Mouse (Mus musculus) bone marrow, adult 2 months (tissue): ENCODE data around the gene Bmpr1a. TPM values are rescaled to one million over a fixed set of nuclear protein-coding genes. Genes with fewer than 3 reads are reported as not detected.

Source experiments
- H3K27ac ChIP-seq: fragments of 200-500 bp; 2 replicates; pipeline ENCODE4 v1.5.1; 2012; ENCODE audit warnings: low read depth, mild to moderate bottlenecking, control low read depth, inconsistent platforms, low read length; ENCODE audit not compliant: control insufficient read depth, poor library complexity, insufficient read depth
- H3K4me1 ChIP-seq: fragments of 200-500 bp; 2 replicates; pipeline ENCODE4 v1.6.1; 2011; ENCODE audit warnings: low read length; ENCODE audit not compliant: control insufficient read depth, insufficient read depth
- H3K4me3 ChIP-seq: fragments of 200-500 bp; replicated peaks from 2 replicates; pipeline ENCODE3; 2011; ENCODE audit warnings: mild to moderate bottlenecking, low read depth, low read length, control low read depth; ENCODE audit not compliant: control insufficient read depth
- CTCF ChIP-seq: fragments of 200-500 bp; IDR thresholded peaks from 2 replicates; pipeline ENCODE4 v1.5.1; 2011; ENCODE audit warnings: low read length, control low read depth; ENCODE audit not compliant: control insufficient read depth, insufficient read depth
- POLR2A ChIP-seq: fragments of 200-500 bp; IDR thresholded peaks from 2 replicates; pipeline ENCODE4 v1.6.1; 2011; ENCODE audit warnings: low read depth, mild to moderate bottlenecking, control low read depth, low read length, borderline replicate concordance; ENCODE audit not compliant: control insufficient read depth
- WGBS: fragments of 180-500 bp; shearing (Covaris S2); methylation state at CpG from one replicate; pipeline ENCODE4 v1.1.7; 2018; 5-methylcytosine and 5-hydroxymethylcytosine counted together
- polyA plus RNA-seq: library from polyadenylated mRNA; stranded (reverse); fragments of >200 nt; gene quantifications from 2 replicates; pipeline ENCODE4 v1.2.4, GENCODE M21; 2011; ENCODE audit warnings: low replicate concordance; ENCODE audit not compliant: missing spikeins, insufficient read depth, insufficient read length

Bmpr1a gene
- polyA plus RNA-seq, 1 experiment, result 5.9 TPM

- 75% methylated on average over 11 of the region's 11 CpGs for WGBS
Measured at GRCm38 (mm10) chr14:34378560-34379331, 124.4 kb downstream of the Bmpr1a start.

DNA sequence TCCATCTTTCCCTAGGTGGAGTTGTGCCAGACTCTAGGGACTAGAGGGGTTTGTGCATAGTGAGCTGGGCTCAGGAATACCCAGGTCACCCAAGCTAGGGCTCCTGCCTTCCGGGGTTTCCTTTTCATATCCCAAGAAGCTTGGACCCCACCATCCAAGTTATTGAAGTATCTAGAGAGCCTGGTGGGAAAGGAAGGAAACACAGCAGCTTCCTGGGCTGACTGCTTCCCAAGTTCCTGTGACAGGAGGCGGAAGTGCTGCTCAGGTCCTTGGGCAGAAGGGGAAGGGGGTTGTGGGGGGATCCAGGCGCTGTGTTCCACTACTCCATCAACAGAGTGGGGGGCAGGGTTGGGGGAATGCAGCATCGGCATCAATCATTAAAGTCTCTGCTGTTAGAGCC, 126.0 kb downstream of the Bmpr1a start:
- H3K4me3 ChIP-seq, result no peak overlapping the region
- TF ChIP-seq CTCF, result no peak
- H3K27ac ChIP-seq, result no peak overlapping the region
- WGBS, result 56% methylated on average over 4 of the region's 4 CpGs
- H3K4me1 ChIP-seq, result no peaks in the 10 kb centered on the region

More at GRCm38 (mm10) chr14:34378560-34379331, 124.4 kb downstream of the Bmpr1a start:
- Histone ChIP-seq H3K27ac (no peak overlapping the region), H3K4me3 (no peak overlapping the region), H3K4me1 (no peaks in the 10 kb centered on the region)
- no peak for TF ChIP-seq CTCF
- no peak for TF ChIP-seq POLR2A

- Histone ChIP-seq H3K4me1 (no peaks in the 10 kb centered on the region), H3K4me3 (no peak overlapping the region), H3K27ac (no peak overlapping the region)
- TF ChIP-seq CTCF, result no peak
- 82% methylated on average over 5 of the region's 5 CpGs for WGBS
Measured at GRCm38 (mm10) chr14:34375941-34376340, 127.2 kb downstream of the Bmpr1a start.

DNA sequence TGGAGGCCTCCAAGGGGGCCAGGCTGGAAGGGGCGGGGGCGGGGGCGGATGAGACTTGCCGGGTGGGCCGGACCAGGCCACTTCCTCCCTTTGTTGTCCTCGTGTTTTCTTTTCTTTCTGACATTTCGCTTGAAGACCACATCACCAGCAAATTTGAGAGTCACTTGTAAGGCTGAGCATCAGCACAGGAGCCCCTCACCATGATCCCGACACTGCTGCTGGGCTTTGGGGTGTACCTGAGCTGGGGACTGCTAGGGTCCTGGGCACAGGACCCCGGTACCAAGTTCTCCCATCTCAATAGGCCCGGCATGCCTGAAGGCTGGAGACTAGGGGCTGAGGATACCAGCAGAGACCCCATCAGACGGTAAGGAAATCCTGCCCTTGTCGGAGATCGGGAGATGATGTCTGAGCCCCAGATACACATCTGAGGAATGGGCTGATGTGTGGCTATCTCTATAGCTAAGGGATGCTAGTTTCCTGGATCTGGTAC, 127.7 kb downstream of the Bmpr1a start, which contains the start of gene Mmrn2:
Gene Mmrn2, plus strand, starts transcription at position 51 of the 490 bp plus-strand sequence.
- WGBS, result 51% methylated on average over 13 of the region's 13 CpGs
- TF ChIP-seq CTCF (no peak), POLR2A (no peak)
- H3K27ac ChIP-seq, result no peak within 1 kb of the TSS
- no peak within 1 kb of the TSS for H3K4me3 ChIP-seq
- no peaks in the 10 kb centered on the region for H3K4me1 ChIP-seq

DNA sequence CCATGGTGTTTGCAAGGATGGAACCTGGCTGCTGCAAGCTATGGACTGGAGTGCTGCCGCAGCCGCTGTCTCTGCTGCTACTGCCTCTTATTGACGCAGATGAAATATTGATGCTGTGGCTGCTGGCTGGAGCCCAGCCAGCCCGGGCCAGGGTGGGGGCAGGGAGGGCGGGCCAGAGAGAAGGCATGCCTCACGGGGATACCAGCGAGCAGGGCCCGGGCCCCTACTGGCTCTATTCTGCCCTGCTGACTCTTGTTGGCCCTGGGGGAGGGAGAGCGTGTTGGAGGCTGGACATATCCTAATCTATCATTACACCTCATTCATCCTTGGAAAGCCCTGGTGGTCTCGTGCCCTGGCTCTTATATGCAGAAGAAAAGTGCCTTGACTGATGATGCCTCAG, 128.6 kb downstream of the Bmpr1a start, which contains the start of gene Sncg:
Gene Sncg, minus strand, starts transcription at position 213 of the 400 bp plus-strand sequence.
- TF ChIP-seq POLR2A (no peak), CTCF (no peak)
- Histone ChIP-seq H3K27ac (no peak within 1 kb of the TSS), H3K4me3 (no peak within 1 kb of the TSS), H3K4me1 (no peaks in the 10 kb centered on the region)
- WGBS, result 21% methylated on average over 10 of the region's 10 CpGs

- H3K4me1 ChIP-seq, result no peaks in the 10 kb centered on the region
- H3K4me3 ChIP-seq, result no peak overlapping the region
- no peak for TF ChIP-seq POLR2A
- TF ChIP-seq CTCF, result no peak
- H3K27ac ChIP-seq, result no peak overlapping the region
- WGBS, result 73% methylated on average over 6 of the region's 6 CpGs
Measured at GRCm38 (mm10) chr14:34373581-34373980, 129.6 kb downstream of the Bmpr1a start.

- Histone ChIP-seq H3K27ac (no peak overlapping the region), H3K4me1 (no peaks in the 10 kb centered on the region), H3K4me3 (no peak overlapping the region)
- WGBS, result 80% methylated on average over 6 of the region's 6 CpGs
- peak; percentile 24; the same call in 1 of the 2 replicates for TF ChIP-seq CTCF
- TF ChIP-seq POLR2A, result no peak
Measured at GRCm38 (mm10) chr14:34372646-34373045, 130.5 kb downstream of the Bmpr1a start.

GRCm38 (mm10) chr14:34371763-34372162, 131.4 kb downstream of the Bmpr1a start:
- 89% methylated on average over 2 of the region's 2 CpGs for WGBS
- Histone ChIP-seq H3K4me3 (no peak overlapping the region), H3K4me1 (no peaks in the 10 kb centered on the region), H3K27ac (no peak overlapping the region)
- TF ChIP-seq POLR2A (no peak), CTCF (no peak)
